Mouse (Mus musculus): Measurements from ENCODE around the gene Rnf212b. TPM values are rescaled to one million over a fixed set of nuclear protein-coding genes. Genes with fewer than 3 reads are reported as not detected.

Rnf212b gene
- polyA plus RNA-seq, 1 experiment from 2014 or later: not detected

GRCm38 (mm10) chr14:54863501-54864312 lies 49.8 kb downstream of the Rnf212b start:
- Histone ChIP-seq H3K9ac (ENCODE audit: low read length) (peak overlapping the region; percentile 91), H3K36me3 (ENCODE audit: control insufficient read depth, insufficient read depth, low read length) (no peaks in the 10 kb centered on the region), H3K27me3 (ENCODE audit: control insufficient read depth, insufficient read depth, low read length) (no peaks in the 10 kb centered on the region), H3K4me1 (ENCODE audit: control insufficient read depth, insufficient read depth, low read length) (no peaks in the 10 kb centered on the region), H3K4me3 (replicated peaks; ENCODE audit: low read length) (peak overlapping the region; percentile 75), H3K27ac (ENCODE audit: low read length) (peak overlapping the region; percentile 65; the same call in 1 of the 2 replicates), H3K4me2 (ENCODE audit: low read depth, low read length) (peak overlapping the region; percentile 77), H3K9me3 (replicated peaks; ENCODE audit: control insufficient read depth, low read length) (no peaks in the 10 kb centered on the region)
- under 1% methylated on average over 48 of the region's 56 CpGs for WGBS
- ATAC-seq (ENCODE audit: insufficient read depth, low FRiP score): peak; percentile 100

DNA sequence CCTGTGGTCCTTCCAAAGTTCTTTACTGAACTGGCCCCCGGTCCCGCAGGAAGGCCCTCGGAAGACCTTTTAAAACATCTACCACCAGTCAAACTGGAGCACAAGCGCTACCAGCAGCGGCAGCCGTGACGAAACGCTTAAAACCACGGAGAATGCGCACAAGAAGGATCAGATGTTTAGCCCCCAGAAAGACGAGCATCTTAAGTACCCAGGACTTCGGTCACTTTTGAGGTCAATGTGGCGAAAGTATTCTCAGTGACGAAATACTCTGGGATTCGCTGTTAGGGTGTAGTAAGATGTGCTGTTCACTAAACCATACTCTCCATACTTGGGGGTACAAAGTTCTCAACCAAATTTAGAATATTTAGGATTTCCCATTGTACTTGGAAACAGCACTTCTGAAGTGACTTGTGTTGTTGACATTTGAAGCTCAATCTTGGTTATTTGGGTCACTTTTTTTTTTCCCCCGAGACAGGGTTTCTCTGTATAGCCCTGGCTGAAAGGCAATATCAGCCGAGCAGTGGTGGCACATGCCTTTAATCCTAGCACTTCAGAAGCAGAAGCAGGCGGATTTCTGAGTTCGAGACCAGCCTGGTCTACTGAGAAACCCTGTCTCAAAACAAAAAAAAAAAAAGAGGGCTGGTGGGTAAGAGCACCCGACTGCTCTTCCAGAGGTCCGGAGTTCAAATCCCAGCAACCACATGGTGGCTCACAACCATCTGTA lies 50.5 kb downstream of the Rnf212b start:
- H3K9ac ChIP-seq (ENCODE audit: low read length): peak overlapping the region; percentile 91
- no peaks in the 10 kb centered on the region for H3K9me3 ChIP-seq (replicated peaks; ENCODE audit: control insufficient read depth, low read length)
- ATAC-seq (ENCODE audit: insufficient read depth, low FRiP score): no peak
- peak overlapping the region; percentile 75 for H3K4me3 ChIP-seq (replicated peaks; ENCODE audit: low read length)
- peak overlapping the region; percentile 77 for H3K4me2 ChIP-seq (ENCODE audit: low read depth, low read length)
- no peaks in the 10 kb centered on the region for H3K4me1 ChIP-seq (ENCODE audit: control insufficient read depth, insufficient read depth, low read length)
- H3K27ac ChIP-seq (ENCODE audit: low read length): peak overlapping the region; percentile 65
- WGBS: 14% methylated on average over 21 of the region's 21 CpGs
- H3K27me3 ChIP-seq (ENCODE audit: control insufficient read depth, insufficient read depth, low read length): no peaks in the 10 kb centered on the region
- H3K36me3 ChIP-seq (ENCODE audit: control insufficient read depth, insufficient read depth, low read length): no peaks in the 10 kb centered on the region

GRCm38 (mm10) chr14:54865626-54866025 lies 51.7 kb downstream of the Rnf212b start:
- no peaks in the 10 kb centered on the region for H3K9me3 ChIP-seq (replicated peaks; ENCODE audit: control insufficient read depth, low read length)
- H3K9ac ChIP-seq (ENCODE audit: low read length): no peak overlapping the region
- no peak for ATAC-seq (ENCODE audit: insufficient read depth, low FRiP score)
- no peak overlapping the region for H3K4me3 ChIP-seq (replicated peaks; ENCODE audit: low read length)
- no peaks in the 10 kb centered on the region for H3K36me3 ChIP-seq (ENCODE audit: control insufficient read depth, insufficient read depth, low read length)
- H3K27me3 ChIP-seq (ENCODE audit: control insufficient read depth, insufficient read depth, low read length): no peaks in the 10 kb centered on the region
- no peak overlapping the region for H3K4me2 ChIP-seq (ENCODE audit: low read depth, low read length)
- H3K27ac ChIP-seq (ENCODE audit: low read length): no peak overlapping the region
- WGBS: 63% methylated on average over 5 of the region's 5 CpGs
- H3K4me1 ChIP-seq (ENCODE audit: control insufficient read depth, insufficient read depth, low read length): no peaks in the 10 kb centered on the region

DNA sequence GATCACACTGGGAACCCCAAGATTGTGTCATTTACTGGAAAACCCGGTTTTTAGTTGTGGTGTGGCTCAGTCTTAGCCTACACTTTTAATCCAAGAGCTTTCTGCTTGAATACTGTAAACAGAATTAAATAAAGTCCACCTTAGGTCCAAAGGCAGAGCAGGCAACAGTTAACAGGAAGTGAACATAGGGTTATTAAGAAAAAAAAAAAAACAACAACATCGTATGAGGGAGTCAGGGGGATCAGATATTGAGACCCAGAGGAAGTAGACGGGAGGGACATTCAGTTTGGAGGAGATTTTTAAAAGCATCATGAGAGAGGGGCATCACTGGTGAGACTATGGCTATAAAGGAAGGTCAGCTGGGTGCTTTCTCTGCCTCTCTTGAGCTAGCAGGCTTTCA lies 52.3 kb downstream of the Rnf212b start:
- Histone ChIP-seq H3K4me2 (ENCODE audit: low read depth, low read length) (no peak overlapping the region), H3K9ac (ENCODE audit: low read length) (no peak overlapping the region), H3K4me3 (replicated peaks; ENCODE audit: low read length) (no peak overlapping the region), H3K9me3 (replicated peaks; ENCODE audit: control insufficient read depth, low read length) (no peaks in the 10 kb centered on the region), H3K27ac (ENCODE audit: low read length) (no peak overlapping the region), H3K27me3 (ENCODE audit: control insufficient read depth, insufficient read depth, low read length) (no peaks in the 10 kb centered on the region), H3K36me3 (ENCODE audit: control insufficient read depth, insufficient read depth, low read length) (no peaks in the 10 kb centered on the region), H3K4me1 (ENCODE audit: control insufficient read depth, insufficient read depth, low read length) (no peaks in the 10 kb centered on the region)
- no peak for ATAC-seq (ENCODE audit: insufficient read depth, low FRiP score)
- WGBS: 50% methylated on average over 3 of the region's 3 CpGs

GRCm38 (mm10) chr14:54866936-54867335 lies 53.0 kb downstream of the Rnf212b start:
- Histone ChIP-seq H3K27me3 (ENCODE audit: control insufficient read depth, insufficient read depth, low read length) (no peaks in the 10 kb centered on the region), H3K9ac (ENCODE audit: low read length) (no peak overlapping the region), H3K4me1 (ENCODE audit: control insufficient read depth, insufficient read depth, low read length) (no peaks in the 10 kb centered on the region), H3K4me2 (ENCODE audit: low read depth, low read length) (no peak overlapping the region), H3K4me3 (replicated peaks; ENCODE audit: low read length) (no peak overlapping the region), H3K27ac (ENCODE audit: low read length) (no peak overlapping the region), H3K36me3 (ENCODE audit: control insufficient read depth, insufficient read depth, low read length) (no peaks in the 10 kb centered on the region), H3K9me3 (replicated peaks; ENCODE audit: control insufficient read depth, low read length) (no peaks in the 10 kb centered on the region)
- WGBS: 59% methylated on average over 5 of the region's 5 CpGs
- no peak for ATAC-seq (ENCODE audit: insufficient read depth, low FRiP score)

DNA sequence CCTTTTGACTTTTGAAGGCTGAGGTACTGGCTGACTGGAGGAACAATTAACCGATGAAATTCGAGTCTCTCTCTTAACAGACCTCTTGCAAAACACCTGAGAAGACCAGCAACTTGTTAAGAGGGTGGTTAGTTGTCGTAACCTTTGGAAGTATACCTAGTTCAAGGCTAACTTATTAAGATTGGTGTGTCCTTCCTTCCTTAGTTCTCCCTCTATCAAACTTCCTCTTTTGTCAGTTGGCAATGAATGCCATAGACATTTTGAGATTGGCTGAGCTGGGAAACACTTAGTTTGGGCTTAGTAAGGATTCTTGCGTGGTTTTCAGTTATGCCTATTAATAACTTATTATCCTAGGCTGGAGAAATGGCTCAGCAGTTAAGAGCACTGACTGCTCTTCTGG lies 54.1 kb downstream of the Rnf212b start:
- WGBS: 76% methylated on average over 4 of the region's 4 CpGs
- H3K4me3 ChIP-seq (replicated peaks; ENCODE audit: low read length): no peak overlapping the region
- H3K27ac ChIP-seq (ENCODE audit: low read length): no peak overlapping the region
- H3K9me3 ChIP-seq (replicated peaks; ENCODE audit: control insufficient read depth, low read length): no peaks in the 10 kb centered on the region
- H3K9ac ChIP-seq (ENCODE audit: low read length): no peak overlapping the region
- ATAC-seq (ENCODE audit: insufficient read depth, low FRiP score): no peak
- no peaks in the 10 kb centered on the region for H3K27me3 ChIP-seq (ENCODE audit: control insufficient read depth, insufficient read depth, low read length)
- H3K36me3 ChIP-seq (ENCODE audit: control insufficient read depth, insufficient read depth, low read length): no peaks in the 10 kb centered on the region
- no peak overlapping the region for H3K4me2 ChIP-seq (ENCODE audit: low read depth, low read length)
- H3K4me1 ChIP-seq (ENCODE audit: control insufficient read depth, insufficient read depth, low read length): no peaks in the 10 kb centered on the region

DNA sequence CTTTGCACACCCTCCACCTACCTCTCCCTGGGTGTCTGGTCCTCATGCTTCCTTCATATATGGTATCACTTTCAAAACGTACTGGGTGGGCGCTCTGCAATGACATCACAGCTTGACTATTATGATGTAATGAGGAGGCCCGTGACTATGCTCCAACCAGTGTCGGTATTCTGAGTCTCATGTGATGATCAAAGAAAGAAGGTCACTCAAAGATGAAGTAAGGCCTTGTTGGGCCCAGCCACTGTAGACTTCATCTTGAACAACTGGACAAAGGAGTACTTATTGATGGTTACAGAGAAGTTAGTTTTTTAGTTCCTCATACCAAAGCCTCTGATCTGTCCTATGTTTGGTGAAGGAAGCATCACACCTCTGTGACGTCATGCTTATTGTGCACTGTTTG lies 56.9 kb downstream of the Rnf212b start, which contains the start of gene Homez:
Homez (minus strand) TSS at position 101 of the 400 bp plus-strand sequence.
- Histone ChIP-seq H3K36me3 (ENCODE audit: control insufficient read depth, insufficient read depth, low read length) (no peaks in the 10 kb centered on the region), H3K9me3 (replicated peaks; ENCODE audit: control insufficient read depth, low read length) (no peaks in the 10 kb centered on the region), H3K4me2 (ENCODE audit: low read depth, low read length) (no peak within 1 kb of the TSS), H3K27me3 (ENCODE audit: control insufficient read depth, insufficient read depth, low read length) (no peaks in the 10 kb centered on the region), H3K27ac (ENCODE audit: low read length) (no peak within 1 kb of the TSS), H3K4me3 (replicated peaks; ENCODE audit: low read length) (no peak within 1 kb of the TSS), H3K9ac (ENCODE audit: low read length) (no peak within 1 kb of the TSS), H3K4me1 (ENCODE audit: control insufficient read depth, insufficient read depth, low read length) (peaks cover 3% of the 10 kb centered on the region)
- no peak for ATAC-seq (ENCODE audit: insufficient read depth, low FRiP score)
- WGBS: 89% methylated on average over 5 of the region's 5 CpGs

- no peak overlapping the region for H3K4me3 ChIP-seq (replicated peaks; ENCODE audit: low read length)
- no peak for ATAC-seq (ENCODE audit: insufficient read depth, low FRiP score)
- no peak overlapping the region for H3K4me2 ChIP-seq (ENCODE audit: low read depth, low read length)
- no peak overlapping the region for H3K27ac ChIP-seq (ENCODE audit: low read length)
- H3K27me3 ChIP-seq (ENCODE audit: control insufficient read depth, insufficient read depth, low read length): no peaks in the 10 kb centered on the region
- no peak overlapping the region for H3K9ac ChIP-seq (ENCODE audit: low read length)
- peaks cover 6% of the 10 kb centered on the region for H3K4me1 ChIP-seq (ENCODE audit: control insufficient read depth, insufficient read depth, low read length)
- no peaks in the 10 kb centered on the region for H3K36me3 ChIP-seq (ENCODE audit: control insufficient read depth, insufficient read depth, low read length)
- no peaks in the 10 kb centered on the region for H3K9me3 ChIP-seq (replicated peaks; ENCODE audit: control insufficient read depth, low read length)
- WGBS: 93% methylated on average over 3 of the region's 3 CpGs
Observed at GRCm38 (mm10) chr14:54874165-54874564, 60.2 kb downstream of the Rnf212b start.

- ATAC-seq (ENCODE audit: insufficient read depth, low FRiP score): peak; percentile 40; the same call in 1 of the 2 replicates
- H3K4me3 ChIP-seq (replicated peaks; ENCODE audit: low read length): peak overlapping the region; percentile 76
- no peaks in the 10 kb centered on the region for H3K27me3 ChIP-seq (ENCODE audit: control insufficient read depth, insufficient read depth, low read length)
- peak overlapping the region; percentile 99 for H3K4me2 ChIP-seq (ENCODE audit: low read depth, low read length)
- H3K27ac ChIP-seq (ENCODE audit: low read length): peak overlapping the region; percentile 75
- WGBS: 3% methylated on average over 36 of the region's 36 CpGs
- peaks cover 6% of the 10 kb centered on the region for H3K4me1 ChIP-seq (ENCODE audit: control insufficient read depth, insufficient read depth, low read length)
- peak overlapping the region; percentile 88 for H3K9ac ChIP-seq (ENCODE audit: low read length)
- H3K36me3 ChIP-seq (ENCODE audit: control insufficient read depth, insufficient read depth, low read length): no peaks in the 10 kb centered on the region
- H3K9me3 ChIP-seq (replicated peaks; ENCODE audit: control insufficient read depth, low read length): no peaks in the 10 kb centered on the region
Observed at GRCm38 (mm10) chr14:54875844-54876538, 62.0 kb downstream of the Rnf212b start.
